Mouse (Mus musculus): Measurements from ENCODE around the gene Mob1a. TPM values are rescaled to one million over a fixed set of nuclear protein-coding genes. Genes with fewer than 3 reads are reported as not detected.

Gene Mob1a
- total RNA-seq, 2 experiments from 2014 or later, result 22.0 to 22.4 TPM

- no peak for DNase-seq (ENCODE audit: low spot score in 2 of 2)
- intact Hi-C loops (cut with DNase I), result no loop called here
Observed at GRCm38 (mm10) chr6:83370316-83370965, 44.6 kb downstream of the Mob1a start.

GRCm38 (mm10) chr6:83371350-83371749 lies 45.5 kb downstream of the Mob1a start:
- DNase-seq (ENCODE audit: low spot score in 2 of 2), result peak in 1 of 2 experiments; percentile 43
- intact Hi-C loops (cut with DNase I), result no loop called here

GRCm38 (mm10) chr6:83373704-83374300 lies 48.0 kb downstream of the Mob1a start:
- no peak for DNase-seq (ENCODE audit: low spot score in 2 of 2)
- intact Hi-C loops (cut with DNase I), result no loop called here

- intact Hi-C loops (cut with DNase I), result no loop called here
- no peak for DNase-seq (ENCODE audit: low spot score in 2 of 2)
Observed at GRCm38 (mm10) chr6:83381510-83382491, 56.0 kb downstream of the Mob1a start.

- DNase-seq (ENCODE audit: low spot score in 2 of 2), result no peak
- intact Hi-C loops (cut with DNase I), result no loop called here
Observed at GRCm38 (mm10) chr6:83385569-83386090, 59.8 kb downstream of the Mob1a start.

- DNase-seq (ENCODE audit: low spot score in 2 of 2), result peak; percentile 61 to 72
- intact Hi-C loops (cut with DNase I), result no loop called here
Observed at GRCm38 (mm10) chr6:83392166-83392780, 66.5 kb downstream of the Mob1a start.

Other genes with a start within 250 kb of the Mob1a start
- gene Pcgf1, start 248.1 kb upstream of the Mob1a start, total RNA-seq (2021), result 10 to 100 TPM; 21.9 to 24.3 TPM
- gene Lbx2, start 239.6 kb upstream of the Mob1a start, total RNA-seq (2021), result under 1 TPM in 1 of 2 experiments, not detected in 1; 0.46 TPM
- 1 to 10 TPM; 3.5 to 4.9 TPM for gene Ccdc142, start 224.4 kb upstream of the Mob1a start, total RNA-seq (2021)
- gene Gm42688, start 224.4 kb upstream of the Mob1a start, total RNA-seq (2021), result 1 to 10 TPM; 4.1 to 5.5 TPM
- 10 to 100 TPM; 61.7 to 64.8 TPM for gene Mrpl53, start 217.0 kb upstream of the Mob1a start, total RNA-seq (2021)
- 10 to 100 TPM; 24.4 to 27.3 TPM for gene Mogs, start 210.5 kb upstream of the Mob1a start, total RNA-seq (2021)
- gene Wbp1, start 204.5 kb upstream of the Mob1a start, total RNA-seq (2021), result 10 to 100 TPM; 44.2 to 53.8 TPM
- gene Ino80b, start 200.6 kb upstream of the Mob1a start, total RNA-seq (2021), result 10 to 100 TPM; 15.1 to 18.8 TPM
- gene Rtkn, start 190.6 kb upstream of the Mob1a start, total RNA-seq (2021), result 10 to 100 TPM; 55.2 to 62.4 TPM
- 10 to 100 TPM; 29.0 to 31.6 TPM for gene Wdr54, start 169.6 kb upstream of the Mob1a start, total RNA-seq (2021)
- gene 1700003E16Rik, start 169.6 kb upstream of the Mob1a start, total RNA-seq (2021), result 10 to 100 TPM; 31.4 to 32.5 TPM
- gene Dctn1, start 160.1 kb upstream of the Mob1a start, total RNA-seq (2021), result 100 to 1,000 TPM; 341 to 348 TPM
- 1 to 10 TPM; 1.1 TPM for gene Slc4a5, start 106.2 kb upstream of the Mob1a start, total RNA-seq (2021)
- 1 to 10 TPM; 6.2 to 6.6 TPM for gene Mthfd2, start 108 bp upstream of the Mob1a start, total RNA-seq (2021)
- 10 to 100 TPM; 41.2 to 45.5 TPM for gene Bola3, start 23.1 kb downstream of the Mob1a start, total RNA-seq (2021)
- gene Tet3, start 133.1 kb downstream of the Mob1a start, total RNA-seq (2021), result 100 to 1,000 TPM; 106 to 114 TPM
- gene Dguok, start 181.0 kb downstream of the Mob1a start, total RNA-seq (2021), result 10 to 100 TPM; 21.8 to 22.9 TPM
- under 1 TPM; 0.66 to 0.88 TPM for gene Actg2, start 210.2 kb downstream of the Mob1a start, total RNA-seq (2021)
- 10 to 100 TPM; 34.0 to 35.3 TPM for gene Stambp, start 246.7 kb downstream of the Mob1a start, total RNA-seq (2021)

Measured in left cerebral cortex, postnatal 14 days (tissue).